Mouse (Mus musculus): ENCODE measurements at regions not wholly inside any gene's neighbourhood (a gene's known extent, or its start where the extent isn't known, plus 50 kb on each side); places are given as distances from the start of the nearest gene placed in this dataset.

- TF ChIP-seq EP300 (IDR thresholded peaks at IDR 0.05; ENCODE audit: low read depth), result no peak
- TF ChIP-seq CTCF (IDR thresholded peaks at IDR 0.05; ENCODE audit: low read depth), result no peak
Observed at GRCm38 (mm10) chr4:91071263-91071662, 329.3 kb downstream of the Elavl2 start.
